Mouse (Mus musculus): Measurements from ENCODE around the gene Selenom.

DNA sequence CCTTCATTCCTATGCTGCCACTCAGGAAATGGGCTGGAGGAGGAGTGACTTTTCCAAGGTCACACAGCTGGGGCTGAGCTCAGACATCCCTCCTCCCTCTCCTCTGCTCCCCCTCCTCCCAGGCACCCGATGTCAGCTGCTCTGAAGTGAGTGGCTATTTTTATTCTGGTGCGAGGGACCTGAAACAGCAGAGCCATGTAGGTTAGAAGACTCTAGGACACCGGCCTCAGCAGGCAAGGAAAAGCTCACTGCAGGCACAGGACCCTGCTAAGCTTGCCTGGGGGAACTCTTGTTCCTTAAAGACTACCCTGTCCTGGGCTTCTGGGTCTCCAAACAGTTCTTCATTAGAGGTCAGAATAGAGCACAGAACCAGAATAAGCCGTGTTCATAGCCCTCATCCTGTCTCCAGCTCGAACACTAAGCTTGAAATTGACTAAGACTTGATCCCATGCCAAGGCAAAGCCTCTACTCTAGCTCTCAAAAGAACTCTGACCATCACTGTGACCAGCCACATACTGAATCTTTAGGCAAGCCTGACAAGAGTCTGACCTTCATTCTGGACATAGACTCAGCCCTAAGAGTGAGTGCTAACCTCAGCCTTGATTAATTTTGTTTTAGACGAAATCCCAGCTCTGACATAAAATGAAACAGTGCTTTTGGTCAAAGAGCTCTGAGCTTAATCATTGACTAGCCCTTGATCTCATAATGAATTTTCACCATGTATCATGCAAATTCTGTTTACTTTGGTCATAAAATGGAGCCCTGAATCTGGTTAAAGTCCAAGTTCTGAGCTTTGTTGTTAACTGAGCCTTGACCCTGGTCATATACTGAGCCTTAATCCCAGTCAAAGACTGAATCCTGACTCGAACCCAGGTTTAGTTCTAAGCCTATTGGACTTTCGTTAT, 5.1 kb upstream of the Selenom start:
- TF ChIP-seq CTCF (IDR thresholded peaks at IDR 0.05; ENCODE audit: low read depth, low read length) = no peak
- TF ChIP-seq TAL1 (conservative IDR thresholded peaks at IDR 0.05; ENCODE audit: low read depth, low read length) = no peak
